Mouse (Mus musculus): ENCODE measurements around the gene Rhox4e. TPM values are rescaled to one million over a fixed set of nuclear protein-coding genes. Genes with fewer than 3 reads are reported as not detected.
"Not testable (repeated sequence)": the region's sequence is repeated elsewhere in the genome, so short reads cannot be mapped to it uniquely, and the experiment has no call there.

The Rhox4e gene
- not detected in 2 replicates for polyA plus RNA-seq (2016; fragmentation: Nextera tagmentation; extraction: Ambion mirVana)

- H3K4me1 ChIP-seq; H3K27me3 ChIP-seq (ENCODE audit: poor library complexity, severe bottlenecking); H3K36me3 ChIP-seq (replicated peaks); H3K27ac ChIP-seq; H3K9me3 ChIP-seq; H3K4me3 ChIP-seq; DNase-seq (ENCODE audit: extremely low spot score, low spot score): not testable (repeated sequence)
- 95% methylated on average over 10 of the region's 18 CpGs for WGBS
Observed at GRCm38 (mm10) chrX:37557112-37557511, at the start of gene Rhox4e. Gene Rhox4e (plus strand): TSS chrX:37557412.

DNA sequence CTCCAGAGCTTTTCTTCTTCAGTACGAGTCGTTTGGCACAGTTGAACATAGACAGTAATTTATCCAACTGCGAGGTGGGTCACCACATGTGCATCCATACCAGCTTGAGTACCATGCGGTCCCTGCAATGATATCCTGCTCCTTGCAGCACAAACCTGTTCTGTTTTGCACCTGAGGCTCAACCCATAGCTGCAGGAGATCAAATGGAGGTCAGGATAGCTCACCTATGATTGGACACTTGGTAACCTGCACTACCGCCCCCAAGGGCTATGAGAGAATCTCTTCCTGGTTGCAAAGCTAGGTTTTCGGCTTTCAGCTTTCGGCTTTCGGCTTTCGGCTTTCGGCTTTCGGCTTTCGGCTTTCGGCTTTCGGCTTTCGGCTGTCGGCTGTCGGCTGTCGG lies 43.2 kb upstream of the Rhox4e start, which contains the start of gene Rhox4d:
Gene Rhox4d, plus strand, starts transcription at position 301 of the 400 bp plus-strand sequence.
- not testable (repeated sequence) for H3K27ac ChIP-seq; DNase-seq (ENCODE audit: extremely low spot score, low spot score); H3K27me3 ChIP-seq (ENCODE audit: poor library complexity, severe bottlenecking); H3K36me3 ChIP-seq (replicated peaks); H3K4me1 ChIP-seq; H3K4me3 ChIP-seq; H3K9me3 ChIP-seq
- 97% methylated on average over 17 of the region's 18 CpGs for WGBS

GRCm38 (mm10) chrX:37530152-37530551 lies 27.1 kb upstream of the Rhox4e start, which contains the start of gene Rhox2e:
Gene Rhox2e (plus strand): TSS chrX:37530452.
- not testable (repeated sequence) for H3K27ac ChIP-seq; H3K9me3 ChIP-seq; H3K27me3 ChIP-seq (ENCODE audit: poor library complexity, severe bottlenecking); H3K4me3 ChIP-seq; H3K36me3 ChIP-seq (replicated peaks); DNase-seq (ENCODE audit: extremely low spot score, low spot score); H3K4me1 ChIP-seq
- WGBS = 100% methylated on average over 2 of the region's 8 CpGs

- not testable (repeated sequence) for H3K36me3 ChIP-seq (replicated peaks); H3K4me1 ChIP-seq; H3K27ac ChIP-seq; H3K4me3 ChIP-seq; DNase-seq (ENCODE audit: extremely low spot score, low spot score); H3K9me3 ChIP-seq; H3K27me3 ChIP-seq (ENCODE audit: poor library complexity, severe bottlenecking)
- no CpG with 5 or more reads among the region's 4 CpGs for WGBS
Observed at GRCm38 (mm10) chrX:37541719-37542118, 15.5 kb upstream of the Rhox4e start, which contains the start of gene Rhox3e. Gene Rhox3e (plus strand): TSS chrX:37542019.

DNA sequence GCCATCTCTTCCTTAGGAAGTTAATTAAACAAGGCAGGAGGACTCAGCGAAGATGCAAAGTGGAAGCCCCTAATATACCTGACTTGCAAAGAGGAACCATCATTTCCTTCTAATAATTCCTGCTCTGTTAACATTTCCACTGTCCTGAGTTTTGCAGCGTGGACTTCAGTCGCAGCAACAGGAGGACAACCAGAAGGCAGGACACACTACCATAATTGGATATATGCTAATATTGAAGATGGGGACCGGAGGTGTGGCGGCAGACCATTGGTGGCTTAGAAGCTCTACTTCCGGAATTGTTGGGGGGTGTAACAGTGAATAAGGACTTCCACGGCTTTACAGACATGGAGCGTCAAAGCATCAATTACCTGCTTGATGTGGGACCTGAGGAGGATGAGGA lies 13.9 kb downstream of the Rhox4e start, which contains the start of gene Rhox2f:
Gene Rhox2f, plus strand, starts transcription at position 301 of the 400 bp plus-strand sequence.
- H3K4me3 ChIP-seq; H3K36me3 ChIP-seq (replicated peaks); H3K4me1 ChIP-seq; DNase-seq (ENCODE audit: extremely low spot score, low spot score); H3K27me3 ChIP-seq (ENCODE audit: poor library complexity, severe bottlenecking); H3K9me3 ChIP-seq; H3K27ac ChIP-seq: not testable (repeated sequence)
- 91% methylated on average over 8 of the region's 8 CpGs for WGBS

DNA sequence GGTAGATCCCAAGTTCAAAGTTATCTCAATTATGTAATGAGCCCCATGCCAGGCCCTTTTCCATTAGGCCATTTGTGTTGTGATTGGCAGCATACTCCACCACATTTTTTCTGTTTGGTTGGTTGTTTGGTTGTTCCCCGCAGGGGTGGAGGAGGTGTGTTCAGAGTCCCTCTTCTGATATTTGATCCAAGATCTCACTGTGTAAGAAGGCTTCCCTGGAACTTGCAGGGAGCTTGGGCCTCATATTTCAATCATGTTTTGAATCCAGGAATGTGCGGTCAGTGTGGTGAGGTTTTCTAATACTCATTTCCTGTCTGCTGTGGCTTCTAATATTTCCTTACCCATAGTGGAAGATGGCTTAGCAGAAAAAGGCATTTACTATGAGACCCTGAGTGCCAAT lies 15.4 kb downstream of the Rhox4e start:
- not testable (repeated sequence) for H3K27ac ChIP-seq; DNase-seq (ENCODE audit: extremely low spot score, low spot score); H3K4me1 ChIP-seq; H3K4me3 ChIP-seq; H3K27me3 ChIP-seq (ENCODE audit: poor library complexity, severe bottlenecking); H3K9me3 ChIP-seq; H3K36me3 ChIP-seq (replicated peaks)
- whole genome bisulfite sequencing = 65% methylated on average over 2 of the region's 2 CpGs

DNA sequence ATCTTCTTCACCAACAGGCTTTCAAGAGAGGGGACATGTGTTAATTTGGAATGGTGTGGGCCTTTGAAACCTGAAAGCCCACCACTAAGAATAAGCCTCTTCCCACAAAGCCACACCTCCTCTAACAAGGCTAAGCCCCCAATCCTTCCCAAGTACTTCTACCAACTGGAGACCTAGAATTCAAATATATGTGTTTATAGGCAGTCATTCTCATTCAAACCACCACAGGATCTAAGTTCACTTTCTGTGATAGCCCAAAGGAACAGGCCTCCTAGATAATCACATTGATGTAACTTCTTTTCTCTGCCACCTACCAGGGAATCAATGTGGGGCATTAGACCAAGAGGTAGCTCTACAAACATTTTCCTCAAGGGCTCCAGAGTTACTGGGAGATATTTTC lies 23.5 kb downstream of the Rhox4e start, which contains the start of gene Rhox3f:
Gene Rhox3f, plus strand, starts transcription at position 301 of the 400 bp plus-strand sequence.
- DNase-seq (ENCODE audit: extremely low spot score, low spot score); H3K4me1 ChIP-seq; H3K9me3 ChIP-seq; H3K27ac ChIP-seq; H3K4me3 ChIP-seq; H3K27me3 ChIP-seq (ENCODE audit: poor library complexity, severe bottlenecking); H3K36me3 ChIP-seq (replicated peaks): not testable (repeated sequence)

DNA sequence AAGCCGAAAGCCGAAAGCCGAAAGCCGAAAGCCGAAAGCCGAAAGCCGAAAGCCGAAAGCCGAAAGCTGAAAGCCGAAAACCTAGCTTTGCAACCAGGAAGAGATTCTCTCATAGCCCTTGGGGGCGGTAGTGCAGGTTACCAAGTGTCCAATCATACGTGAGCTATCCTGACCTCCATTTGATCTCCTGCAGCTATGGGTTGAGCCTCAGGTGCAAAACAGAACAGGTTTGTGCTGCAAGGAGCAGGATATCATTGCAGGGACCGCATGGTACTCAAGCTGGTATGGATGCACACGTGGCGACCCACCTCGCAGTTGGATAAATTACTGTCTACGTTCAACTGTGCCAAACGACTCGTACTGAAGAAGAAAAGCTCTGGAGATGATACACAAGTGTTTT lies 50.4 kb downstream of the Rhox4e start, which contains the start of gene Rhox4f:
Gene Rhox4f, minus strand, starts transcription at position 101 of the 400 bp plus-strand sequence.
- H3K4me1 ChIP-seq; H3K36me3 ChIP-seq (replicated peaks); H3K27me3 ChIP-seq (ENCODE audit: poor library complexity, severe bottlenecking); H3K4me3 ChIP-seq; DNase-seq (ENCODE audit: extremely low spot score, low spot score); H3K9me3 ChIP-seq; H3K27ac ChIP-seq: not testable (repeated sequence)
- WGBS = 93% methylated on average over 17 of the region's 19 CpGs

Other genes starting within 250 kb of the Rhox4e start
- gene Rhox3a2, start 177.4 kb upstream of the Rhox4e start, polyA plus RNA-seq (2016; fragmentation: Nextera tagmentation; extraction: Ambion mirVana) = not detected in 2 replicates
- 0.27 and 0.32 TPM in 2 replicates for gene Rhox4a2, start 166.6 kb upstream of the Rhox4e start, polyA plus RNA-seq (2016; fragmentation: Nextera tagmentation; extraction: Ambion mirVana)
- gene Rhox2b, start 145.3 kb upstream of the Rhox4e start, polyA plus RNA-seq (2016; fragmentation: Nextera tagmentation; extraction: Ambion mirVana) = not detected in 2 replicates
- gene Rhox4b, start 124.9 kb upstream of the Rhox4e start, polyA plus RNA-seq (2016; fragmentation: Nextera tagmentation; extraction: Ambion mirVana) = not detected in 2 replicates
- 0.43 and 0.77 TPM in 2 replicates for gene Rhox2c, start 103.7 kb upstream of the Rhox4e start, polyA plus RNA-seq (2016; fragmentation: Nextera tagmentation; extraction: Ambion mirVana)
- gene Rhox3c, start 98.8 kb upstream of the Rhox4e start, polyA plus RNA-seq (2016; fragmentation: Nextera tagmentation; extraction: Ambion mirVana) = not detected in 2 replicates
- not detected in 2 replicates for gene Rhox4c, start 77.1 kb upstream of the Rhox4e start, polyA plus RNA-seq (2016; fragmentation: Nextera tagmentation; extraction: Ambion mirVana)
- not detected in 2 replicates for gene Rhox2d, start 64.0 kb upstream of the Rhox4e start, polyA plus RNA-seq (2016; fragmentation: Nextera tagmentation; extraction: Ambion mirVana)
- gene Rhox4d, start 43.1 kb upstream of the Rhox4e start, polyA plus RNA-seq (2016; fragmentation: Nextera tagmentation; extraction: Ambion mirVana) = not detected in 2 replicates
- gene Rhox2e, start 27.0 kb upstream of the Rhox4e start, polyA plus RNA-seq (2016; fragmentation: Nextera tagmentation; extraction: Ambion mirVana) = not detected in 2 replicates
- not detected in 2 replicates for gene Rhox3e, start 15.4 kb upstream of the Rhox4e start, polyA plus RNA-seq (2016; fragmentation: Nextera tagmentation; extraction: Ambion mirVana)
- 0.57 TPM in 1 of 2 replicates, not detected in the other for gene Rhox2f, start 14.0 kb downstream of the Rhox4e start, polyA plus RNA-seq (2016; fragmentation: Nextera tagmentation; extraction: Ambion mirVana)
- gene Rhox3f, start 23.6 kb downstream of the Rhox4e start, polyA plus RNA-seq (2016; fragmentation: Nextera tagmentation; extraction: Ambion mirVana) = not detected in 2 replicates
- gene Rhox4f, start 50.3 kb downstream of the Rhox4e start, polyA plus RNA-seq (2016; fragmentation: Nextera tagmentation; extraction: Ambion mirVana) = 0.17 TPM in 1 of 2 replicates, not detected in the other
- gene Rhox3g, start 71.2 kb downstream of the Rhox4e start, polyA plus RNA-seq (2016; fragmentation: Nextera tagmentation; extraction: Ambion mirVana) = not detected in 2 replicates
- not detected in 2 replicates for gene Rhox2g, start 86.1 kb downstream of the Rhox4e start, polyA plus RNA-seq (2016; fragmentation: Nextera tagmentation; extraction: Ambion mirVana)
- gene Rhox4g, start 93.9 kb downstream of the Rhox4e start, polyA plus RNA-seq (2016; fragmentation: Nextera tagmentation; extraction: Ambion mirVana) = not detected in 2 replicates
- not detected in 2 replicates for gene Rhox3h, start 111.4 kb downstream of the Rhox4e start, polyA plus RNA-seq (2016; fragmentation: Nextera tagmentation; extraction: Ambion mirVana)
- gene Rhox2h, start 115.9 kb downstream of the Rhox4e start, polyA plus RNA-seq (2016; fragmentation: Nextera tagmentation; extraction: Ambion mirVana) = not detected in 2 replicates
- 1.4 and 1.7 TPM in 2 replicates for gene Rhox5, start 247.4 kb downstream of the Rhox4e start, polyA plus RNA-seq (2016; fragmentation: Nextera tagmentation; extraction: Ambion mirVana)